Mouse (Mus musculus) megakaryocyte, embryonic 14.5 days (primary cell): ENCODE results near the gene Ccdc30.

ENCODE experiments used
- FLI1 ChIP-seq: IDR thresholded peaks from 2 replicates; pipeline ENCODE4 v1.6.1; 2012; ENCODE audit warnings: low read length, inconsistent platforms, mixed read lengths
- GATA1 ChIP-seq: IDR thresholded peaks from 3 replicates; pipeline ENCODE4 v1.6.1; 2012; ENCODE audit warnings: mixed read lengths, low read length, inconsistent platforms, borderline replicate concordance

DNA sequence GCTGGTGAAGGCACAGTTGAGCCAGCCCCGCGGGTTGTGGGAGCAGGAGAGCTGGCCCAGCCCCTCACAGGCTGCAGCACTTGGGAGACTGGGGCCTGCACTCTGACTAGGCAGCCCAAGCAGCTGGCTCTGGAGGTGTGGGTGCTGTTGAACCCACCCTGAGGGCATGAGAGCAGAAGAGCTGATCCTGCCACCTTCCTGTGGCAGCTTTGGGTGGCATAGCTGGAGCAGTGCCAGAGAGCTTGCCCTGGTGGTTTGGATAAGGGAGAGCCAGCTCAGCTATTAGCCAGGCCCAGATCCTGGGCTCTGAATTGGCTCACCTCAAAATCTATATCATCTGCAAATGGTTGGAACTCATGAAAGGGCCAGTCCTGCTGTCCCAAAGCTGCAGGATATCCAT lies 12.4 kb upstream of the Ccdc30 start:
- TF ChIP-seq GATA1, result no peak
- TF ChIP-seq FLI1, result no peak
